Mouse (Mus musculus): ENCODE results near the gene C2cd5. TPM values are rescaled to one million over a fixed set of nuclear protein-coding genes. Genes with fewer than 3 reads are reported as not detected.

Gene C2cd5
- polyA plus RNA-seq, 1 experiment = not detected

DNA sequence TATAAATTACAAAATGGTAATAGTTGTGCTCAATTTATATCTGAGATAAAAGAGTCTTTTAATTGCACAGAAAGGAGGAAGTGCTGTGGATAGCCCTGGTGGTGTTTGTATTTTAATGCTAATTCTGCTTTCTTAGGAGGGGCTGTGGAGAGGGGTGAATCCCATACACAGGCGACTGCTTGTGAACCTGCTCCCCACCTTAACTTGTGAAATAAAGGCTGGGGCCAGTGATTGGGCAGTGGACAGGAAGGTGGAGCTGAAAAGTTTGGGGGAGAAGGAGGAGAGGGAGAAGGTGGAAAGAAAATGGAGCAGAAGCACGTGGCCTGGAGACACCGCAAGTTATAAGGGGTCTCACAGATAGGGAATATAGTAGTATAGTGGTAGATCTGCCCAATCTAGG lies 103.1 kb downstream of the C2cd5 start:
- Histone ChIP-seq H3K4me3 (ENCODE audit: insufficient read depth, low read depth, low read length) (no peak overlapping the region), H3K4me1 (ENCODE audit: control insufficient read depth, insufficient read depth, low read length) (peaks cover 2% of the 10 kb centered on the region; the same call in 1 of the 2 replicates), H3K27ac (ENCODE audit: insufficient read depth, low read depth, low read length) (no peak overlapping the region)
- 83% methylated on average over 3 of the region's 3 CpGs for WGBS
- TF ChIP-seq POLR2A (IDR thresholded peaks at IDR 0.05; ENCODE audit: insufficient read depth, low read depth, low read length) = no peak
- no peak for TF ChIP-seq CTCF (IDR thresholded peaks at IDR 0.05; ENCODE audit: insufficient read depth, low read depth, low read length)

DNA sequence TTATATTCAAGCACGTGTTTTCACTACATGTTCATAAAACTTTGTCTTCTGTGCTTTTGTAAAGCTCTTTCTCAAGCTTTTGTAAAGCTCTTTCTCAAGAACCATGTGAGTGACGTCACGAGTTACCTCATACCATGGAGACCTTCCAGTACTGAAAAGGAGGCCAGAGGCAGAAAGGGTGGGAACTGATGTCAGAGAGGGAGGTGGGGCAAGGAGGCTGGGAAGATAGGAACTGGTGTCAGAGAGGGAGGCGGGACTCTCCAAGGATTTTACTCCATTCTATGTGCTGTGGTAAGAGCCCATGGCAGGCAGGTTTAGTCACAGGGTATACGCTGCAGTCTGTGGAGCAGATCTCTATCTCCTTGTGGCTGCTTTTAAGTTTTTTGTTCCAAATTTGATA lies 104.4 kb downstream of the C2cd5 start:
- H3K4me3 ChIP-seq (ENCODE audit: insufficient read depth, low read depth, low read length) = no peak overlapping the region
- H3K4me1 ChIP-seq (ENCODE audit: control insufficient read depth, insufficient read depth, low read length) = peaks cover 2% of the 10 kb centered on the region; the same call in 1 of the 2 replicates
- TF ChIP-seq POLR2A (IDR thresholded peaks at IDR 0.05; ENCODE audit: insufficient read depth, low read depth, low read length) (no peak), CTCF (IDR thresholded peaks at IDR 0.05; ENCODE audit: insufficient read depth, low read depth, low read length) (no peak)
- 51% methylated on average over 5 of the region's 5 CpGs for WGBS
- H3K27ac ChIP-seq (ENCODE audit: insufficient read depth, low read depth, low read length) = no peak overlapping the region

DNA sequence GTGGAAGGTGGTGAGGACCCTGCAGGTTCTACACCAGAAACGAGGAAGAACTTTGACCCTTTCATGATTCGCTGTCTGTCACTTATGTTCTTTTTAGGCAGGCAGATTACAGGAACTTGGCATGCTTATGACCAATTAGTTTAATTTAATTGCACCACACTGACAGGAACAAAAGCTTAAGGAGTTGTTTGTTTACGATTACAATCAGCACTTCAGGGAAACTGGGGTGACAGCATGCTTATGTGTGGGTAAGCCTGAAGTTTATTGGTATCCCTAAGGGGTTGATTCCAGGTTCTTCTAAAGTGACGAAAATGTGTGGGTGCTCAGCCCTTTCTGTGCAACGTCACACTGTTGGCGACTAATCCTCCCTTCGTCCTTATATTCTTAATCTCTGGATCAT lies 105.1 kb downstream of the C2cd5 start:
- no peak overlapping the region for H3K4me3 ChIP-seq (ENCODE audit: insufficient read depth, low read depth, low read length)
- TF ChIP-seq CTCF (IDR thresholded peaks at IDR 0.05; ENCODE audit: insufficient read depth, low read depth, low read length) (no peak), POLR2A (IDR thresholded peaks at IDR 0.05; ENCODE audit: insufficient read depth, low read depth, low read length) (no peak)
- WGBS = 41% methylated on average over 7 of the region's 7 CpGs

DNA sequence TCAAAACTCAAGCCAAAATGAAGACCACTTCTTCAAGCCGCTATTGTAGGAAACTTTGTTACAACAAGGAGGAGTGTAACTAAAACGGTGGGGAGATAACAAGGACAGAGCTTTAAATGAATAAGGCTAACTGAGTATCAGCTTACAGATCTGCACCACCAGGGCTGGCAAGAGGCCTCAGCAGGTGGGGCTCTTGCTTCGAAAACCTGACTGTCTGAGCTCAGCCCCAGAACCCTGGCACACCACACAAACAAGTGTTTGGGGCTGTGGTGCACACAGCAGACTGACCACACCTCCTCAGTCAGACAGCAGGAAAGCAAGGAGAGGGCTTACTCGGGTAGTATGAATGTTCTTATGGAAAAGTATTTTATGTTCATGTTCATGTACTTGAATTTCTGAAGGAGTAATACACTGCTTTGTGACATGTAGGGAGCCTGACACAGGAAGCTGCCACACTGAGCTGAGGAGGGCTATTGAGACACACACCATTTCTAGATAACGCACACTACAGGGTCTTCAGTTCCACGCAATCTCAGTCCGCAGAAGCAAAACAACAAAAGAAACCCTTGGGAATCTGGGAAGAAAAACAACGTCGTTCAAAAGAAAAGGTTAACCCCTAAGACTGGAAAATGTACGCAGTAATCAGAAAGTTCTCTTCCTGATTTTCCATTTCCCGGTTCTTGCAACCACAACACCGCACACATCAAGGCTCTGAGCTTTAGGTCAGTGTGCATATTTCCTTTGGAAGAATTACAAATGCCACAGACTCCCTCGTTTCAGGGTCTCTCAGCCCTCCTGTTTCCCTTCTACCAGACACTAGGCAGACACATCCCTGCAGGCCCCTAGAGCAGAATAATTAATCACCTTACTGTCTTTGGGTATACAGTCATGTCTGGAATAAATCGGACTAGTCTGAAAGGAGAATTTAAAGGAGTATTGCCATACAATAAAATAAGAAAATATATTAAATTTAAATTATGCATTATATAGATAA lies 105.9 kb downstream of the C2cd5 start:
- no peak overlapping the region for H3K27ac ChIP-seq (ENCODE audit: insufficient read depth, low read depth, low read length)
- 57% methylated on average over 14 of the region's 14 CpGs for WGBS
- peaks cover 2% of the 10 kb centered on the region; the same call in 1 of the 2 replicates for H3K4me1 ChIP-seq (ENCODE audit: control insufficient read depth, insufficient read depth, low read length)
- TF ChIP-seq POLR2A (IDR thresholded peaks at IDR 0.05; ENCODE audit: insufficient read depth, low read depth, low read length) = no peak
- TF ChIP-seq CTCF (IDR thresholded peaks at IDR 0.05; ENCODE audit: insufficient read depth, low read depth, low read length) = no peak
- no peak overlapping the region for H3K4me3 ChIP-seq (ENCODE audit: insufficient read depth, low read depth, low read length)

More for the DNA sequence above, 105.1 kb downstream of the C2cd5 start:
- no peak overlapping the region for H3K27ac ChIP-seq (ENCODE audit: insufficient read depth, low read depth, low read length)
- H3K4me1 ChIP-seq (ENCODE audit: control insufficient read depth, insufficient read depth, low read length) = peaks cover 2% of the 10 kb centered on the region; the same call in 1 of the 2 replicates

DNA sequence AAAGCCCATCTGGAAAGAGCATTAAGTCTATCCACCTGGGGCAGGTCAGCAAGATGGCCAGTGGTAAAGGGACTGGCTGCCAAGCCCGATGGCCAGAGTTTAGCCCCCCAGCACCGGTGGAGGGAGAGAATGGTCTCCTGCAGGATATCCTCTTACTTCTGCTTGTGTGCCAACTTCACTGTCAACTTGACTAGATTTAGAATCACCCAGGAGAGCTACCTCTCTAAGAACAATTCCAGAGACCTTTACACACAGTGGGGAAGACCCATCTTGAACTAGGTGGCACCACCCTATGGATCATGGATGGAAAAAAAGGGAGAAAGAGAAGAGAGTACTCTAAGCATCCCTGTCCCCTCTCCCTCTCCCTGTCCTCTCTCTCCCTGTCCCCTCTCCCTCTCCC lies 107.0 kb downstream of the C2cd5 start:
- WGBS = 74% methylated on average over 2 of the region's 2 CpGs
- no peak for TF ChIP-seq CTCF (IDR thresholded peaks at IDR 0.05; ENCODE audit: insufficient read depth, low read depth, low read length)
- no peak overlapping the region for H3K27ac ChIP-seq (ENCODE audit: insufficient read depth, low read depth, low read length)
- no peak overlapping the region for H3K4me3 ChIP-seq (ENCODE audit: insufficient read depth, low read depth, low read length)
- peaks cover 2% of the 10 kb centered on the region; the same call in 1 of the 2 replicates for H3K4me1 ChIP-seq (ENCODE audit: control insufficient read depth, insufficient read depth, low read length)

DNA sequence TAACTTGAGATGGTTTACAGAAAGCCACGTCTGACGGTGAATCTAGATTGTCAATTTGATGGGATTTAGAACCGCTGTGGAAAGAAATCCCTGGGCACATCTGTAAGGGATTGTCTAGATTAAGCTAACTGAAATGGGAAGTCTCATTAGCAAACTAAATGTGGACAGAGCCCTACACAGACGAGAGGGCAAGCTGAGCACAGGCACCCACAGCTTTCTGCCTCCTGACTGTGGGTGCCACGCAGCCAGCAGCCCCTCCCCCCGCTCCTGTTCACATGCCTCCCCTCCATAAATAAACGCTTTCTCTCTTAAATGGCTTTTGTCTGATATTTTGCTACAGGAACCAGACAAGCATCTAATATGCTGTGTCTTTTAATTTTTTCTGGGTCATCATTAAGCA lies 107.8 kb downstream of the C2cd5 start:
- TF ChIP-seq POLR2A (IDR thresholded peaks at IDR 0.05; ENCODE audit: insufficient read depth, low read depth, low read length) = no peak
- no peak for TF ChIP-seq CTCF (IDR thresholded peaks at IDR 0.05; ENCODE audit: insufficient read depth, low read depth, low read length)
- peaks cover 2% of the 10 kb centered on the region; the same call in 1 of the 2 replicates for H3K4me1 ChIP-seq (ENCODE audit: control insufficient read depth, insufficient read depth, low read length)
- H3K27ac ChIP-seq (ENCODE audit: insufficient read depth, low read depth, low read length) = no peak overlapping the region
- no peak overlapping the region for H3K4me3 ChIP-seq (ENCODE audit: insufficient read depth, low read depth, low read length)
- 55% methylated on average over 7 of the region's 7 CpGs for WGBS

DNA sequence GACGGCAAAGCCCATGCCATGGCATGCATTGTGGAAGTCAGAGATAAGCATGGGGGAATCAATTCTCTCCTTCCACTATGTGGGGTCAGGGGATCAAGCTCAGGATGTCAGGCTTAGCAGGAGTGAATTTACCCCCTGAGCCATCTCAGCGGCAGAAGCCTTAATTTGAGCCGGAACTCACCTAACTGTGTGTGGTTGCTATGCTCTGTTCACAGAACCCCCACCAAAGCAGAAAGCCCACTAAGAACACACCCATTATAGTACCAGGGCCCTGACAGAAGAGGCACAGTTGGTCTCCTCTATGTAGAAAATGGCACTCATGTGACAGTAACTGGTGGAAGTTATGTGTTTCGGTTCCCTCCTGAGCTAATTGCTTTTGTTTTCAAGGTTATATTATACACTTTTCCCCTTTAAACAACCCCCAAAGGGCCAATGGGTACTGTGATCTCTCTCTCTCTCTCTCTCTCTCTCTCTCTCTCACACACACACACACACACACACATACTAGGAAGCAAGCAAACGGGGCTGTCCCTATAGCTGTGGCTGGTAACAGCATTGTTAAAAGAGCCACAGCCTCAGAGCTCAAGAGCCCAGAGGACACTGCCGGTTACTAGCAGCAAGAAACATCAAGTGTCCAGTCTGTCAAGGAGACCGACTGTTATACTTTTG lies 108.4 kb downstream of the C2cd5 start:
- 80% methylated on average over 7 of the region's 7 CpGs for WGBS
- TF ChIP-seq POLR2A (IDR thresholded peaks at IDR 0.05; ENCODE audit: insufficient read depth, low read depth, low read length) (no peak), CTCF (IDR thresholded peaks at IDR 0.05; ENCODE audit: insufficient read depth, low read depth, low read length) (no peak)
- H3K27ac ChIP-seq (ENCODE audit: insufficient read depth, low read depth, low read length) = no peak overlapping the region
- H3K4me1 ChIP-seq (ENCODE audit: control insufficient read depth, insufficient read depth, low read length) = peaks cover 2% of the 10 kb centered on the region; the same call in 1 of the 2 replicates
- no peak overlapping the region for H3K4me3 ChIP-seq (ENCODE audit: insufficient read depth, low read depth, low read length)

DNA sequence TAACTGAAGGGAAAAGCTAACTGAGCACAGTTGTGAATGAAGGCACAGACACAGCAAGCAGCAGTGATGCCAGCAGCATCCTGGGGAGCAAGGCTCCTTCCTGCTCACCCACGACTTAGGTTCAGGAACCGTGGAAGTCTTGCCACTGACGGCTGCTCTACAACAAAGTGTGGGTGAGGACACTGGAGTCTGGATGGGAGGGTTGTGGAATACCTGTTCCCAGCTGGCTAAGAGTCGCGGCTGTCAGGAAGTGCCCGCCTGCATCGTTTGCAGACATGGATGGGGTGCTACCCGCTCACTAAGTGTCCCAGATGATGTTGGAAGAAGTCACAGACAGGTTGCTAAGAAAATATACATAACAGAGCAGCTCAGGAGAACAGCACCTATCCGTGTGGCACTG lies 109.4 kb downstream of the C2cd5 start:
- TF ChIP-seq CTCF (IDR thresholded peaks at IDR 0.05; ENCODE audit: insufficient read depth, low read depth, low read length) (no peak), POLR2A (IDR thresholded peaks at IDR 0.05; ENCODE audit: insufficient read depth, low read depth, low read length) (no peak)
- H3K4me1 ChIP-seq (ENCODE audit: control insufficient read depth, insufficient read depth, low read length) = peaks cover 2% of the 10 kb centered on the region; the same call in 1 of the 2 replicates
- WGBS = 87% methylated on average over 9 of the region's 9 CpGs
- H3K4me3 ChIP-seq (ENCODE audit: insufficient read depth, low read depth, low read length) = no peak overlapping the region
- no peak overlapping the region for H3K27ac ChIP-seq (ENCODE audit: insufficient read depth, low read depth, low read length)

DNA sequence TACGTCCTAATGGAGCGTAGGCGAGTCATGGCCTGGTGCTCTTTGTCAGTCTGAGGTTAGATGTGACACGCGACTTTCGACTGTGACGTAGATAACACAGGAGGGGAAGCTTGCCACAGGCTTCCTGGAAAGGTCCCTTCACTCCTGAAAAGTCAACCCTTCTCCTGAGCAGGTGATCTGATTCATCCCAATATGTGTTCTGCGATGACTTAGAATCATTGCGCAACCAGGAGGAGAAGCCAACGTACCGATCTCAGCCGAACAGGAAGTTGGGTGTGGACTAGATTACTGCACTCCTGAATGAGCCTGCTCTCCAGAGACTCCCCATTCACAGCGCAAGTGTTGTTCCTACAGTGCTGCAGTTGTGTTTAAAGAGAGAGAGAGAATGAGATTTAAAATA lies 110.4 kb downstream of the C2cd5 start:
- no peak overlapping the region for H3K4me3 ChIP-seq (ENCODE audit: insufficient read depth, low read depth, low read length)
- H3K4me1 ChIP-seq (ENCODE audit: control insufficient read depth, insufficient read depth, low read length) = peaks cover 2% of the 10 kb centered on the region; the same call in 1 of the 2 replicates
- no peak overlapping the region for H3K27ac ChIP-seq (ENCODE audit: insufficient read depth, low read depth, low read length)
- TF ChIP-seq POLR2A (IDR thresholded peaks at IDR 0.05; ENCODE audit: insufficient read depth, low read depth, low read length) (no peak), CTCF (IDR thresholded peaks at IDR 0.05; ENCODE audit: insufficient read depth, low read depth, low read length) (no peak)
- 91% methylated on average over 13 of the region's 13 CpGs for WGBS

All from olfactory bulb, adult 2 months (tissue).